Mouse (Mus musculus): ENCODE results near the gene Cpne1.

- no peak for TF ChIP-seq CTCF (IDR thresholded peaks at IDR 0.05)
- no peak for TF ChIP-seq EP300 (IDR thresholded peaks at IDR 0.05)
Measured at GRCm38 (mm10) chr2:156042903-156043302, 68.9 kb downstream of the Cpne1 start.

Data from lung, postnatal 0 days (tissue).